Mouse (Mus musculus): ENCODE results near the gene Cpne5. TPM values are rescaled to one million over a fixed set of nuclear protein-coding genes. Genes with fewer than 3 reads are reported as not detected.
"Not testable (repeated sequence)": the region's sequence is repeated elsewhere in the genome, so short reads cannot be mapped to it uniquely, and the experiment has no call there.

Gene Cpne5
- polyA plus RNA-seq, 1 experiment from 2014 or later = 51.2 TPM

DNA sequence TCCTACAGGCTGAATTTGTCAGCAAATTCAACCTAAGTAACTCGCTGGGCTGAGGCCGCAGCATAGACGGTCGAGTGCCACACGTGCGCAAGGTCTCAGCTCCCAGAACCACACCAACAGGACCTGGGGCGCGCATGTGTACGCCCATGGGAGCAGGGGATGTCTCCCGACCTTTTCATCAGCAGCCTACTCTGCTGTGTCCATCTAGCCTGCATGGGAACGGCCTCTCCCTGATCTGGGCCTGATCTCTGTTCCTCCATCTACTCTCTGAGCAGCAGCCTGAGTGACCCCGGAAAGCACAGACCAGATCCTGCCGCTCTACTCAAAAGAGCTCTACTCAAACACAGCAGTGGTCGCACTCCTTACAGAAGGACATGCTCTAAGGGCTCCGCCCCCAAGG is 22.5 kb upstream of the Cpne5 start:
- H3K4me3 ChIP-seq (ENCODE audit: low read length) = no peak overlapping the region
- H3K9me3 ChIP-seq (ENCODE audit: control insufficient read depth, low read length) = no peaks in the 10 kb centered on the region
- no peak overlapping the region for H3K27ac ChIP-seq (ENCODE audit: low read depth, low read length)
- WGBS = 85% methylated on average over 15 of the region's 15 CpGs
- peaks cover 18% of the 10 kb centered on the region for H3K4me1 ChIP-seq (ENCODE audit: control insufficient read depth, insufficient read depth, low read depth, low read length)
- no peaks in the 10 kb centered on the region for H3K27me3 ChIP-seq (replicated peaks; ENCODE audit: control insufficient read depth, insufficient read depth, low read length)
- H3K9ac ChIP-seq (ENCODE audit: low read depth, low read length) = no peak overlapping the region
- ATAC-seq = no peak
- H3K4me2 ChIP-seq (ENCODE audit: low read length) = no peak overlapping the region
- peaks cover 15% of the 10 kb centered on the region for H3K36me3 ChIP-seq (ENCODE audit: control insufficient read depth, insufficient read depth, low read length)

DNA sequence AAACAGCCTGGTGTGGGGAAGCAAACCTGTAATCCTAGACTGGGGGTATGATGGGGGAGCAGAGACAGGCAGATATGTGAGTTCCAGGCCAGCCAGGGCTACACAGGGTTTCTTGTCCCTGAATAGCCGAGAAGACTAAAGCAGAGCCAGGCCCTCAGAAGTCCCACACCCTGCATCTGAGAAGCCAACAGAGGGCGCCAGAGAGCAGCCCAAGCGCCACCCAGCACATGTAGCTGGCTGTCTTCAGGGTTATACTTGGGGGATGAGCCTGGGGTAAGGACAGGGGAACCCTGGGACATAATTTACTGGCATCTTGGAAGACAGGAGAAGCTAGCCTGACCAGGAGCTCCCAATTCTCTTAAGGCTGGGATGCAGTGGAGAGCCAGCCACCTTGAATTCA is 21.5 kb upstream of the Cpne5 start:
- H3K4me2 ChIP-seq (ENCODE audit: low read length) = no peak overlapping the region
- no peak overlapping the region for H3K4me3 ChIP-seq (ENCODE audit: low read length)
- no peaks in the 10 kb centered on the region for H3K27me3 ChIP-seq (replicated peaks; ENCODE audit: control insufficient read depth, insufficient read depth, low read length)
- peak overlapping the region; percentile 0; the same call in 1 of the 2 replicates for H3K9ac ChIP-seq (ENCODE audit: low read depth, low read length)
- peaks cover 15% of the 10 kb centered on the region for H3K36me3 ChIP-seq (ENCODE audit: control insufficient read depth, insufficient read depth, low read length)
- no peak overlapping the region for H3K27ac ChIP-seq (ENCODE audit: low read depth, low read length)
- H3K9me3 ChIP-seq (ENCODE audit: control insufficient read depth, low read length) = no peaks in the 10 kb centered on the region
- WGBS = 4% methylated on average over 3 of the region's 3 CpGs
- peaks cover 16% of the 10 kb centered on the region for H3K4me1 ChIP-seq (ENCODE audit: control insufficient read depth, insufficient read depth, low read depth, low read length)
- ATAC-seq = peak; percentile 40; the same call in 1 of the 2 replicates

- Histone ChIP-seq H3K27me3 (replicated peaks; ENCODE audit: control insufficient read depth, insufficient read depth, low read length) (no peaks in the 10 kb centered on the region), H3K4me1 (ENCODE audit: control insufficient read depth, insufficient read depth, low read depth, low read length) (peaks cover 12% of the 10 kb centered on the region), H3K4me3 (ENCODE audit: low read length) (no peak overlapping the region), H3K36me3 (ENCODE audit: control insufficient read depth, insufficient read depth, low read length) (peaks cover 15% of the 10 kb centered on the region), H3K4me2 (ENCODE audit: low read length) (no peak overlapping the region), H3K9me3 (ENCODE audit: control insufficient read depth, low read length) (no peaks in the 10 kb centered on the region), H3K9ac (ENCODE audit: low read depth, low read length) (no peak overlapping the region), H3K27ac (ENCODE audit: low read depth, low read length) (no peak overlapping the region)
- ATAC-seq = no peak
- WGBS = 92% methylated on average over 2 of the region's 2 CpGs
Measured at GRCm38 (mm10) chr17:29258921-29259320, 21.0 kb upstream of the Cpne5 start.

DNA sequence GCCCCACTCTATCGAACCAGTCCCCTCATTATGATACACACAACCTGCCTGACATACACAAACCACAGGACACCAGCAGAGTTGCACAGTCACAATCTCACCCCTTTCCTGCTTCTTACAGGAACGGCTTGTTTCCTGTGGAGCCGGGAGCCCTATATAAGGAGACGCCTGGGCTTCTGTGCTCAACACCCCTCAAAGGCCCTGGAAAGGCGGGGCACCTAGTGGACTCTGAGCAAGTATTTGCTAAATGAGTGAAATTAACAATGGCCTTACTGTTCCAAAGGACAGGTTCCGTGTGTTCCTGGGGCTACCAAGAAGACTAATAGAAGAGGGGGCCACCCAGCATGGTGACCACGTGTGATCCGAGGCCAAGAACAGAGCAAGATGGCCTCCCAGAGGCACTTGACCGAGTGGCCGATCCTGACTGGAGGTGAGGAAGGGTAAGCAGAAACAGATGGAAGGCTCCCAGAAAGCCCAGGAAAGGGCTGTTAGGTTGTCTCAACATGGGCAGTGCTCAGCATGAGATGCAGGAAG is 20.1 kb upstream of the Cpne5 start:
- H3K9ac ChIP-seq (ENCODE audit: low read depth, low read length) = no peak overlapping the region

GRCm38 (mm10) chr17:29257001-29257511 is 19.1 kb upstream of the Cpne5 start:
- peaks cover 15% of the 10 kb centered on the region for H3K36me3 ChIP-seq (ENCODE audit: control insufficient read depth, insufficient read depth, low read length)
- no peaks in the 10 kb centered on the region for H3K4me1 ChIP-seq (ENCODE audit: control insufficient read depth, insufficient read depth, low read depth, low read length)
- no peak for ATAC-seq
- no peaks in the 10 kb centered on the region for H3K27me3 ChIP-seq (replicated peaks; ENCODE audit: control insufficient read depth, insufficient read depth, low read length)
- H3K4me3 ChIP-seq (ENCODE audit: low read length) = no peak overlapping the region
- WGBS = 94% methylated on average over 10 of the region's 10 CpGs
- no peak overlapping the region for H3K4me2 ChIP-seq (ENCODE audit: low read length)
- no peak overlapping the region for H3K9ac ChIP-seq (ENCODE audit: low read depth, low read length)
- H3K9me3 ChIP-seq (ENCODE audit: control insufficient read depth, low read length) = no peaks in the 10 kb centered on the region
- no peak overlapping the region for H3K27ac ChIP-seq (ENCODE audit: low read depth, low read length)

More for the DNA sequence above, 20.1 kb upstream of the Cpne5 start:
- Histone ChIP-seq H3K4me2 (ENCODE audit: low read length) (no peak overlapping the region), H3K4me3 (ENCODE audit: low read length) (no peak overlapping the region), H3K27ac (ENCODE audit: low read depth, low read length) (no peak overlapping the region; the same call in 1 of the 2 replicates), H3K9me3 (ENCODE audit: control insufficient read depth, low read length) (no peaks in the 10 kb centered on the region), H3K36me3 (ENCODE audit: control insufficient read depth, insufficient read depth, low read length) (peaks cover 15% of the 10 kb centered on the region), H3K27me3 (replicated peaks; ENCODE audit: control insufficient read depth, insufficient read depth, low read length) (no peaks in the 10 kb centered on the region), H3K4me1 (ENCODE audit: control insufficient read depth, insufficient read depth, low read depth, low read length) (peaks cover 9% of the 10 kb centered on the region)
- no peak for ATAC-seq
- 89% methylated on average over 10 of the region's 10 CpGs for WGBS

DNA sequence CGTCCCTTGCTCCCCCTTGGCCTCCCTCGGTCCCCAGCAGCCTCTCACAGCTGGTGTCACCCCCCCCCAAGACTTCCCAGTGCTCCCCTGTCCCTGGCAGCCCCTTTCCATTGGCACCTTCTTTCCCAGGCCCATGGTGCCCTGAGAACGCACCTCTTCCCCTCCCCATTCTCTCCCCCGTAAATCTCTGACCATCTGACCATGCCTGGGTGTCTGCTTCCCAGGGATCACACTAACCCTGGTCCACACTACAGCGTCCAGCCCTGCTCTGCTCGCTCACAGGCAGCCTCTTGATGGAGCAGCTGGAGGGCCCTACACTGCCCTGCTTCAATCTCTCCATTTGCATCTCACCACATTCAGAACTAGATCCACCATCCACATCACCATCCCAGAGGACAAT is 18.5 kb upstream of the Cpne5 start:
- Histone ChIP-seq H3K4me1 (ENCODE audit: control insufficient read depth, insufficient read depth, low read depth, low read length) (0 out of 2 replicates have a peak, but pooled peaks cover 4% of the 10 kb centered on the region), H3K4me2 (ENCODE audit: low read length) (no peak overlapping the region), H3K9ac (ENCODE audit: low read depth, low read length) (no peak overlapping the region), H3K27ac (ENCODE audit: low read depth, low read length) (no peak overlapping the region), H3K9me3 (ENCODE audit: control insufficient read depth, low read length) (no peaks in the 10 kb centered on the region), H3K4me3 (ENCODE audit: low read length) (no peak overlapping the region), H3K27me3 (replicated peaks; ENCODE audit: control insufficient read depth, insufficient read depth, low read length) (no peaks in the 10 kb centered on the region), H3K36me3 (ENCODE audit: control insufficient read depth, insufficient read depth, low read length) (peaks cover 15% of the 10 kb centered on the region)
- no peak for ATAC-seq
- 78% methylated on average over 6 of the region's 6 CpGs for WGBS

DNA sequence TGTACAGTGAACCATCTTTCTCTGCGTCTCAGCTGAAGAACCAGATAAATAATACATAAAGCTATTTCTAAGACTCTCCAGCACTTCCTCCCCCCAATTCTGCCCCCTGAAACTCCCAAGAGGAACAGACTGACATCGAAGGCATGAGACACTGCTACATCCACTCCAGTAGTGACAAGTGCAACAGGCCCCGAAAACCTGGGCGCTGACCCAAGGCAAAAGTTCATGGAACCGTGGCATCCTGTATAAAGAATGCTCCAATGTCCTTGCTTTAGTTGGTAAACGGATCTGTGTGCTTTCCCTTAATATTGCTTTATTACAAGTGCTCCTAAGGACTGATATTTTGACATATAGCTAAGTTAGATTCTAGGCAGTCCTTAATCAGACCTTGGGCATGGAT is 16.8 kb upstream of the Cpne5 start:
- ATAC-seq; H3K4me3 ChIP-seq (ENCODE audit: low read length): not testable (repeated sequence)
- H3K36me3 ChIP-seq (ENCODE audit: control insufficient read depth, insufficient read depth, low read length) = peaks cover 14% of the 10 kb centered on the region

GRCm38 (mm10) chr17:29253684-29254083 is 15.7 kb upstream of the Cpne5 start:
- no peaks in the 10 kb centered on the region for H3K9me3 ChIP-seq (ENCODE audit: control insufficient read depth, low read length)
- H3K4me2 ChIP-seq (ENCODE audit: low read length) = no peak overlapping the region
- H3K36me3 ChIP-seq (ENCODE audit: control insufficient read depth, insufficient read depth, low read length) = peaks cover 14% of the 10 kb centered on the region
- 0 out of 2 replicates have a peak, but pooled peaks cover 4% of the 10 kb centered on the region for H3K4me1 ChIP-seq (ENCODE audit: control insufficient read depth, insufficient read depth, low read depth, low read length)
- no peak for ATAC-seq
- no peak overlapping the region for H3K9ac ChIP-seq (ENCODE audit: low read depth, low read length)
- H3K27ac ChIP-seq (ENCODE audit: low read depth, low read length) = no peak overlapping the region
- WGBS = 80% methylated on average over 9 of the region's 9 CpGs
- no peaks in the 10 kb centered on the region for H3K27me3 ChIP-seq (replicated peaks; ENCODE audit: control insufficient read depth, insufficient read depth, low read length)
- no peak overlapping the region for H3K4me3 ChIP-seq (ENCODE audit: low read length)

More for the DNA sequence above, 16.8 kb upstream of the Cpne5 start:
- not testable (repeated sequence) for H3K4me1 ChIP-seq (ENCODE audit: control insufficient read depth, insufficient read depth, low read depth, low read length); H3K27me3 ChIP-seq (replicated peaks; ENCODE audit: control insufficient read depth, insufficient read depth, low read length); H3K9ac ChIP-seq (ENCODE audit: low read depth, low read length); H3K4me2 ChIP-seq (ENCODE audit: low read length); H3K9me3 ChIP-seq (ENCODE audit: control insufficient read depth, low read length); H3K27ac ChIP-seq (ENCODE audit: low read depth, low read length)
- 90% methylated on average over 6 of the region's 6 CpGs for WGBS

DNA sequence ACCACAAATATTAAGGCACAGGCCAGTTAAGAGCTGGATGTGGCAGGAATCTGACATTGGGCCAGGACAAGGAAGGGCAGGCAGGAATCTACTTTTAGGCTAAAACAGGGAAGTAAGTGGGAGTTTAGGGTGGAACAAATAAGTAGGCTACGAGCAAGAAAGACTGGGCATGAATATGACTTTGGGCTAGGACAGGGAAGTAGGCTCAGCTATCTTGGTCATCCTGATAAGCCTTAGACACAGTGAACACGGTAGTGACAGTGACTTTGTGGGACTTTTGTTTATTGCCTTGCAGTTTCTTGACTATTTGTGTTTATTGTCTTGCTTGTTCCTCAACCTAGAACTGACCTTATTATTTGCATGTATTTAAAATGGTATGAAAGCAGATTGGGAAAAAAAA is 15.3 kb upstream of the Cpne5 start:
- Histone ChIP-seq H3K27ac (ENCODE audit: low read depth, low read length) (no peak overlapping the region), H3K9ac (ENCODE audit: low read depth, low read length) (no peak overlapping the region), H3K4me2 (ENCODE audit: low read length) (no peak overlapping the region), H3K9me3 (ENCODE audit: control insufficient read depth, low read length) (no peaks in the 10 kb centered on the region), H3K4me1 (ENCODE audit: control insufficient read depth, insufficient read depth, low read depth, low read length) (0 out of 2 replicates have a peak, but pooled peaks cover 4% of the 10 kb centered on the region), H3K4me3 (ENCODE audit: low read length) (no peak overlapping the region), H3K27me3 (replicated peaks; ENCODE audit: control insufficient read depth, insufficient read depth, low read length) (no peaks in the 10 kb centered on the region), H3K36me3 (ENCODE audit: control insufficient read depth, insufficient read depth, low read length) (peaks cover 11% of the 10 kb centered on the region)
- WGBS = 94% methylated on average over 2 of the region's 2 CpGs
- ATAC-seq = no peak
